In genomic region chr16:25490847-25491246, GRCm38 (mm10) we compare ENCODE assay signal across 30 mouse cellular contexts.
"Had no signal": no experiment of that assay in that cellular context is flagged by ENCODE, and none has a peak within 500 bp of the region (broad histone marks: within the 10 kb centered on the region; RNA-seq: fewer than 3 reads in every experiment).

No protein-coding gene starts in this region.

- H3K4me1 ChIP-seq: limb, embryonic 10.5 days; limb, embryonic 12.5 days; limb, embryonic 13.5 days; limb, embryonic 15.5 days; liver, embryonic 12.5 days; liver, embryonic 13.5 days; liver, embryonic 15.5 days; lung, embryonic 15.5 days; megakaryocyte, embryonic 14.5 days; midbrain, embryonic 10.5 days; midbrain, embryonic 12.5 days; midbrain, embryonic 13.5 days had no signal

- H3K4me2 ChIP-seq: limb, embryonic 12.5 days; limb, embryonic 13.5 days; limb, embryonic 15.5 days; liver, embryonic 11.5 days; liver, embryonic 12.5 days; liver, embryonic 13.5 days; liver, embryonic 15.5 days; lung, embryonic 14.5 days; lung, embryonic 15.5 days; midbrain, embryonic 11.5 days; midbrain, embryonic 12.5 days; midbrain, embryonic 13.5 days had no signal

- DNase-seq: left cerebral cortex, postnatal 4 days; liver; liver, embryonic 13.5 days; liver, postnatal 0 days; lung, adult 18-20 months; lung, adult 2 months; lung, embryonic 14.5 days; lung, postnatal 10 days; lung, postnatal 14 days; lung, postnatal 36 days; lung, postnatal 4 days; midbrain, embryonic 14.5 days had no signal

- H3K9me3 ChIP-seq: limb, embryonic 10.5 days; limb, embryonic 12.5 days; limb, embryonic 13.5 days; limb, embryonic 15.5 days; liver, embryonic 12.5 days; liver, embryonic 13.5 days; liver, embryonic 15.5 days; lung, embryonic 15.5 days; megakaryocyte, embryonic 14.5 days; midbrain, embryonic 10.5 days; midbrain, embryonic 12.5 days; midbrain, embryonic 13.5 days had no signal

- H3K27me3 ChIP-seq: limb, embryonic 12.5 days; limb, embryonic 13.5 days; limb, embryonic 15.5 days; liver, embryonic 12.5 days; liver, embryonic 13.5 days; liver, embryonic 15.5 days; lung, embryonic 15.5 days; megakaryocyte, embryonic 14.5 days; midbrain, embryonic 12.5 days; midbrain, embryonic 13.5 days had no signal

- ATAC-seq: liver, embryonic 12.5 days; liver, postnatal 0 days; lung, postnatal 0 days; midbrain, embryonic 13.5 days; midbrain, embryonic 16.5 days had no signal

- H3K36me3 ChIP-seq: limb, embryonic 10.5 days; limb, embryonic 12.5 days; limb, embryonic 13.5 days; limb, embryonic 15.5 days; liver, embryonic 12.5 days; liver, embryonic 13.5 days; liver, embryonic 15.5 days; lung, embryonic 15.5 days; midbrain, embryonic 10.5 days; midbrain, embryonic 12.5 days; midbrain, embryonic 13.5 days had no signal

- H3K27ac ChIP-seq: limb, embryonic 10.5 days; limb, embryonic 12.5 days; limb, embryonic 13.5 days; limb, embryonic 15.5 days; liver, embryonic 12.5 days; liver, embryonic 13.5 days; liver, embryonic 14.5 days; liver, embryonic 15.5 days; lung, embryonic 15.5 days; macrophage; midbrain, embryonic 10.5 days; midbrain, embryonic 12.5 days; midbrain, embryonic 13.5 days had no signal

- H3K4me3 ChIP-seq: limb, embryonic 10.5 days; limb, embryonic 12.5 days; limb, embryonic 13.5 days; limb, embryonic 15.5 days; liver, embryonic 12.5 days; liver, embryonic 13.5 days; liver, embryonic 15.5 days; lung, embryonic 15.5 days; megakaryocyte, embryonic 14.5 days; midbrain, embryonic 10.5 days; midbrain, embryonic 12.5 days; midbrain, embryonic 13.5 days; myocyte had no signal

- H3K9ac ChIP-seq: limb, embryonic 12.5 days; limb, embryonic 13.5 days; limb, embryonic 15.5 days; liver, embryonic 12.5 days; liver, embryonic 13.5 days; liver, embryonic 14.5 days; liver, embryonic 15.5 days; liver, postnatal 0 days; lung, embryonic 14.5 days; lung, embryonic 15.5 days; midbrain, embryonic 12.5 days; midbrain, embryonic 13.5 days had no signal
